ENCODE assay signal across 8 mouse cellular contexts in genomic region chr13:49186798-49187287, GRCm38 (mm10). TPM values are rescaled to one million over a fixed set of nuclear protein-coding genes. Genes with fewer than 3 reads are reported as not detected.
A peak's percentile ranks its signal among the peaks of the same experiment; 100 is the strongest.
DNase-seq lines count a peak whose midpoint lies in the region; ATAC-seq and TF ChIP-seq lines count a peak whose summit lies in the region.

No protein-coding gene starts in this region.

- H3K4me2 ChIP-seq in limb, embryonic 14.5 days (replicated peaks; ENCODE audit: low read depth, low read length, severe bottlenecking) = peak overlapping the region; percentile 99
- H3K4me2 ChIP-seq in stomach, postnatal 0 days (replicated peaks; ENCODE audit: low read depth) = peak overlapping the region; percentile 91

- WGBS in heart, adult 2 months = 15% methylated on average over 11 of the region's 11 CpGs
- WGBS in limb, embryonic 14.5 days = 16% methylated on average over 11 of the region's 11 CpGs
- WGBS in stomach, postnatal 0 days = 15% methylated on average over 11 of the region's 11 CpGs

- peak overlapping the region; percentile 99 for H3K27ac ChIP-seq in heart, adult 2 months
- H3K27ac ChIP-seq in limb, embryonic 14.5 days (replicated peaks; ENCODE audit: low read depth, low read length) = peak overlapping the region; percentile 68
- peak overlapping the region; percentile 89 for H3K27ac ChIP-seq in stomach, postnatal 0 days (replicated peaks)

- no peaks in the 10 kb centered on the region for H3K9me3 ChIP-seq in limb, embryonic 14.5 days (ENCODE audit: control insufficient read depth, low read length)
- no peaks in the 10 kb centered on the region for H3K9me3 ChIP-seq in stomach, postnatal 0 days (ENCODE audit: control insufficient read depth, low read length)

- intact Hi-C loops in heart, adult 2 months (cut with DNase I) = no loop called here

- H3K79me2 ChIP-seq in heart, adult 2 months (replicated peaks; ENCODE audit: control insufficient read depth, insufficient read depth, low read length) = no peaks in the 10 kb centered on the region

- no peak for TF ChIP-seq EP300 in heart, adult 2 months (IDR thresholded peaks at IDR 0.05; ENCODE audit: insufficient read depth, low read depth, low read length)
- no peak for TF ChIP-seq EP300 in stomach, postnatal 0 days (optimal IDR thresholded peaks at IDR 0.05)

- TF ChIP-seq POLR2A in heart, adult 2 months (IDR thresholded peaks at IDR 0.05; ENCODE audit: insufficient read depth, low read depth, low read length) = no peak
- TF ChIP-seq POLR2A in limb, embryonic 14.5 days (IDR thresholded peaks at IDR 0.05; ENCODE audit: borderline replicate concordance, extremely low read depth, insufficient read depth, insufficient read length) = no peak

- peak; percentile 4 for ATAC-seq in CD4-positive, CD25-positive, alpha-beta regulatory T cell, adult 4 months
- 0 out of 2 replicates have a peak, but pooled peaks have one; percentile 28 for ATAC-seq in erythroid progenitor cell, adult 5-6 weeks (replicated peaks; ENCODE audit: low FRiP score, poor library complexity, severe bottlenecking)
- ATAC-seq in limb, embryonic 14.5 days (ENCODE audit: low FRiP score, low read depth) = no peak; the same call in 1 of the 2 replicates
- peak; percentile 60 for ATAC-seq in stomach, postnatal 0 days (ENCODE audit: low FRiP score, low TSS enrichment)

- no peak for DNase-seq in heart, adult 2 months
- DNase-seq in heart, adult 9 months (ENCODE audit: low spot score in 2 of 2) = no peak
- no peak for DNase-seq in limb, embryonic 14.5 days (ENCODE audit: low spot score)
- no peak for DNase-seq in stomach, postnatal 0 days (ENCODE audit: low spot score)
- no peak for DNase-seq in embryo, embryonic 11 days
- no peak for DNase-seq in adipocyte (ENCODE audit: low spot score)

- H3K4me3 ChIP-seq in heart, adult 2 months = peak overlapping the region; percentile 31; the same call in 1 of the 2 replicates
- H3K4me3 ChIP-seq in limb, embryonic 14.5 days (replicated peaks; ENCODE audit: low read length) = peak overlapping the region; percentile 84
- no peak overlapping the region for H3K4me3 ChIP-seq in stomach, postnatal 0 days (ENCODE audit: low read depth, low read length)

- peaks cover 26% of the 10 kb centered on the region for H3K4me1 ChIP-seq in heart, adult 2 months (ENCODE audit: control insufficient read depth, insufficient read depth, low read length)
- H3K4me1 ChIP-seq in limb, embryonic 14.5 days (ENCODE audit: control insufficient read depth, insufficient read depth, low read length) = peaks cover 28% of the 10 kb centered on the region
- H3K4me1 ChIP-seq in stomach, postnatal 0 days (replicated peaks; ENCODE audit: control insufficient read depth, insufficient read depth) = peaks cover 11% of the 10 kb centered on the region

- H3K9ac ChIP-seq in heart, adult 2 months (ENCODE audit: low read depth, low read length) = peak overlapping the region; percentile 51
- peak overlapping the region; percentile 67 for H3K9ac ChIP-seq in limb, embryonic 14.5 days (ENCODE audit: low read depth, low read length, severe bottlenecking)
- H3K9ac ChIP-seq in stomach, postnatal 0 days (ENCODE audit: low read length) = peak overlapping the region; percentile 88

- no peaks in the 10 kb centered on the region for H3K27me3 ChIP-seq in heart, adult 2 months (ENCODE audit: control insufficient read depth, insufficient read depth, low read length)
- H3K27me3 ChIP-seq in limb, embryonic 14.5 days (ENCODE audit: control insufficient read depth, insufficient read depth, low read length) = no peaks in the 10 kb centered on the region
- no peaks in the 10 kb centered on the region for H3K27me3 ChIP-seq in stomach, postnatal 0 days (ENCODE audit: control insufficient read depth, insufficient read depth, low read length)

- TF ChIP-seq CTCF in heart, adult 2 months (IDR thresholded peaks at IDR 0.05) = no peak
- TF ChIP-seq CTCF in stomach, postnatal 0 days (IDR thresholded peaks at IDR 0.05; ENCODE audit: low read depth) = no peak

- H3K36me3 ChIP-seq in heart, adult 2 months (ENCODE audit: control insufficient read depth, insufficient read depth, low read length) = no peaks in the 10 kb centered on the region
- no peaks in the 10 kb centered on the region for H3K36me3 ChIP-seq in limb, embryonic 14.5 days (ENCODE audit: control insufficient read depth, insufficient read depth, low read length)
- no peaks in the 10 kb centered on the region for H3K36me3 ChIP-seq in stomach, postnatal 0 days (ENCODE audit: control insufficient read depth, insufficient read depth, low read length)

RNA-seq across cellular contexts. Expression of gene Ninj1, which starts 0.4 kb away (rescaled TPM):
- 100 to 1,000 TPM; 108 to 152 TPM for total RNA-seq in heart, adult 2 months (2021)
- 157 and 220 TPM in 2 replicates for polyA plus RNA-seq in heart, adult 2 months (2012; rRNA removed)
- polyA plus RNA-seq in CD4-positive, CD25-positive, alpha-beta regulatory T cell, adult 4 months (2017; shearing (Covaris generic)) = 10 to 100 TPM; 24.5 to 27.4 TPM
- 27.2 and 40.7 TPM in 2 replicates for total RNA-seq in erythroid progenitor cell, adult 5-6 weeks (2015; ENCODE audit: low replicate concordance)
- total RNA-seq in erythroid progenitor cell, adult 5-6 weeks (2017; ENCODE audit: low replicate concordance) = 0.76 and 4.6 TPM in 2 replicates
- polyA plus RNA-seq in limb, embryonic 14.5 days (2012; rRNA removed) = 67.4 and 81.1 TPM in 2 replicates
- polyA plus RNA-seq in limb, embryonic 14.5 days (2014; fragmentation: Nextera tagmentation; extraction: Ambion mirVana) = 60.2 and 61.5 TPM in 2 replicates
- polyA plus RNA-seq in stomach, postnatal 0 days (2015; fragmentation: Nextera tagmentation; extraction: Ambion mirVana) = 76.3 and 83.1 TPM in 2 replicates

RNA-seq across cellular contexts. Expression of gene Card19, which starts 29.0 kb away (rescaled TPM):
- total RNA-seq in heart, adult 2 months (2021) = 100 to 1,000 TPM; 138 to 184 TPM
- 179 and 234 TPM in 2 replicates for polyA plus RNA-seq in heart, adult 2 months (2012; rRNA removed)
- polyA plus RNA-seq in CD4-positive, CD25-positive, alpha-beta regulatory T cell, adult 4 months (2017; shearing (Covaris generic)) = 10 to 100 TPM; 49.7 to 55.4 TPM
- 3.2 and 17.6 TPM in 2 replicates for total RNA-seq in erythroid progenitor cell, adult 5-6 weeks (2015; ENCODE audit: low replicate concordance)
- total RNA-seq in erythroid progenitor cell, adult 5-6 weeks (2017; ENCODE audit: low replicate concordance) = 2.2 and 3.4 TPM in 2 replicates
- polyA plus RNA-seq in limb, embryonic 14.5 days (2012; rRNA removed) = 71.3 and 93.1 TPM in 2 replicates
- polyA plus RNA-seq in limb, embryonic 14.5 days (2014; fragmentation: Nextera tagmentation; extraction: Ambion mirVana) = 67.1 and 71.4 TPM in 2 replicates
- 83.5 and 86.2 TPM in 2 replicates for polyA plus RNA-seq in stomach, postnatal 0 days (2015; fragmentation: Nextera tagmentation; extraction: Ambion mirVana)

RNA-seq across cellular contexts. Expression of gene Wnk2, which starts 39.0 kb away (rescaled TPM):
- 10 to 100 TPM; 66.7 to 79.4 TPM for total RNA-seq in heart, adult 2 months (2021)
- 28.7 and 30.9 TPM in 2 replicates for polyA plus RNA-seq in heart, adult 2 months (2012; rRNA removed)
- not detected for polyA plus RNA-seq in CD4-positive, CD25-positive, alpha-beta regulatory T cell, adult 4 months (2017; shearing (Covaris generic))
- not detected in 2 replicates for total RNA-seq in erythroid progenitor cell, adult 5-6 weeks (2015; ENCODE audit: low replicate concordance)
- not detected in 2 replicates for total RNA-seq in erythroid progenitor cell, adult 5-6 weeks (2017; ENCODE audit: low replicate concordance)
- polyA plus RNA-seq in limb, embryonic 14.5 days (2012; rRNA removed) = 7.8 and 11.4 TPM in 2 replicates
- polyA plus RNA-seq in limb, embryonic 14.5 days (2014; fragmentation: Nextera tagmentation; extraction: Ambion mirVana) = 3.0 and 3.2 TPM in 2 replicates
- polyA plus RNA-seq in stomach, postnatal 0 days (2015; fragmentation: Nextera tagmentation; extraction: Ambion mirVana) = 1.6 and 1.7 TPM in 2 replicates
